Mouse (Mus musculus) leukemia stem cell, adult 10-12 weeks (primary cell): ENCODE results near the gene Tpx2. TPM values are rescaled to one million over a fixed set of nuclear protein-coding genes. Genes with fewer than 3 reads are reported as not detected.

ENCODE experiments used
- polyA plus RNA-seq: library from polyadenylated mRNA; stranded (reverse); fragments of >175 nt; gene quantifications from 2 replicates; pipeline ENCODE4 v1.2.3, GENCODE M21; 2012; ENCODE audit warnings: low replicate concordance

The Tpx2 gene
- 9.2 and 11.6 TPM in 2 replicates for polyA plus RNA-seq

GRCm38 (mm10) chr2:152847815-152848302, at the start of gene Tpx2:
Gene Tpx2 (plus strand): TSS chr2:152847964.

GRCm38 (mm10) chr2:152831019-152831878, 16.5 kb upstream of the Tpx2 start, which contains the start of gene Bcl2l1:
Gene Bcl2l1 (minus strand): TSS chr2:152831728.

GRCm38 (mm10) chr2:152911031-152911430, 63.3 kb downstream of the Tpx2 start, which contains the start of gene Mylk2:
Gene Mylk2 (plus strand): TSS chr2:152911352.

GRCm38 (mm10) chr2:152933048-152933447, 85.3 kb downstream of the Tpx2 start, which contains the start of gene Foxs1:
Gene Foxs1 (minus strand): TSS chr2:152933208.

Other genes with a start within 250 kb of the Tpx2 start
- not detected in 2 replicates for gene Defb45, start 248.6 kb upstream of the Tpx2 start, polyA plus RNA-seq
- not detected in 2 replicates for gene Defb36, start 243.6 kb upstream of the Tpx2 start, polyA plus RNA-seq
- gene Defb25, start 224.9 kb upstream of the Tpx2 start, polyA plus RNA-seq = not detected in 2 replicates
- gene Rem1, start 221.0 kb upstream of the Tpx2 start, polyA plus RNA-seq = 0.80 and 2.1 TPM in 2 replicates
- gene H13, start 178.5 kb upstream of the Tpx2 start, polyA plus RNA-seq = 109 and 191 TPM in 2 replicates
- gene Mcts2, start 160.9 kb upstream of the Tpx2 start, polyA plus RNA-seq = 2.2 TPM in 1 of 2 replicates, not detected in the other
- gene Id1, start 111.7 kb upstream of the Tpx2 start, polyA plus RNA-seq = 2.9 and 6.2 TPM in 2 replicates
- gene Cox4i2, start 93.8 kb upstream of the Tpx2 start, polyA plus RNA-seq = 0.35 TPM in 1 of 2 replicates, not detected in the other
- gene Bcl2l1, start 16.2 kb upstream of the Tpx2 start, polyA plus RNA-seq = 97.0 and 169 TPM in 2 replicates
- not detected in 2 replicates for gene Mylk2, start 63.4 kb downstream of the Tpx2 start, polyA plus RNA-seq
- gene Foxs1, start 85.2 kb downstream of the Tpx2 start, polyA plus RNA-seq = 0.32 and 1.1 TPM in 2 replicates
- not detected in 2 replicates for gene Dusp15, start 103.7 kb downstream of the Tpx2 start, polyA plus RNA-seq
- 0.18 TPM in 1 of 2 replicates, not detected in the other for gene Ttll9, start 114.5 kb downstream of the Tpx2 start, polyA plus RNA-seq
- 11.0 and 20.0 TPM in 2 replicates for gene Pdrg1, start 167.5 kb downstream of the Tpx2 start, polyA plus RNA-seq
- gene Xkr7, start 183.9 kb downstream of the Tpx2 start, polyA plus RNA-seq = not detected in 2 replicates
- gene Ccm2l, start 218.0 kb downstream of the Tpx2 start, polyA plus RNA-seq = 0.18 and 1.3 TPM in 2 replicates